Mouse (Mus musculus) liver, embryonic 13.5 days (tissue): ENCODE data around the gene S100a8. TPM values are rescaled to one million over a fixed set of nuclear protein-coding genes. Genes with fewer than 3 reads are reported as not detected.

Source experiments
- ATAC-seq: fragments of 200-750 bp; cut with Nextera tagmentation; 2 replicates; pipeline ENCODE4 v1.8.0; 2017; ENCODE audit warnings: low read depth, mild to moderate bottlenecking, moderate number of reproducible peaks, moderate library complexity
- DNase-seq: peaks from one replicate; pipeline ENCODE4 v3.0.0; 2022
- H3K27ac ChIP-seq: fragments of 300-500 bp; sonication (generic); 2 replicates; pipeline ENCODE4 v1.5.1; 2015; ENCODE audit warnings: moderate library complexity, mild to moderate bottlenecking, inconsistent platforms
- H3K27me3 ChIP-seq: fragments of 300-500 bp; sonication (generic); 2 replicates; pipeline ENCODE4 v1.6.1; 2015; ENCODE audit warnings: mild to moderate bottlenecking, inconsistent platforms
- H3K36me3 ChIP-seq: fragments of 300-500 bp; sonication (generic); 2 replicates; pipeline ENCODE4 v1.6.1; 2015; ENCODE audit warnings: mild to moderate bottlenecking, inconsistent platforms
- H3K4me1 ChIP-seq: fragments of 300-500 bp; sonication (generic); replicated peaks from 2 replicates; pipeline ENCODE4 v1.6.1; 2015; ENCODE audit warnings: inconsistent platforms
- H3K4me2 ChIP-seq: fragments of 300-500 bp; sonication (generic); 2 replicates; pipeline ENCODE4 v1.6.1; 2015; ENCODE audit warnings: inconsistent platforms, mild to moderate bottlenecking, moderate library complexity
- H3K4me3 ChIP-seq: fragments of 300-500 bp; sonication (generic); replicated peaks from 2 replicates; pipeline ENCODE4 v1.5.1; 2015; ENCODE audit warnings: mild to moderate bottlenecking, inconsistent platforms
- H3K9ac ChIP-seq: fragments of 300-500 bp; sonication (generic); 2 replicates; pipeline ENCODE4 v1.6.1; 2015; ENCODE audit warnings: mild to moderate bottlenecking, inconsistent platforms
- H3K9me3 ChIP-seq: fragments of 300-500 bp; sonication (generic); replicated peaks from 2 replicates; pipeline ENCODE4 v1.6.1; 2016; ENCODE audit warnings: inconsistent platforms
- WGBS: fragments of 180-500 bp; shearing (Covaris S2); methylation state at CpG from one replicate; pipeline ENCODE4 v1.1.7; 2015; ENCODE audit not compliant: insufficient replicate concordance; 5-methylcytosine and 5-hydroxymethylcytosine counted together
- polyA plus RNA-seq: library from polyadenylated mRNA; unstranded; fragments of >200 nt; fragmentation: Nextera tagmentation; extraction: Ambion mirVana; gene quantifications from 2 replicates; pipeline ENCODE4 v1.2.1, GENCODE M21; 2015

The S100a8 gene
- polyA plus RNA-seq, 1 experiment from 2014 or later, result 390 TPM

- DNase-seq (no peak), ATAC-seq (no peak)
- Histone ChIP-seq H3K27ac (no peak overlapping the region), H3K4me2 (no peak overlapping the region), H3K36me3 (no peaks in the 10 kb centered on the region), H3K9ac (no peak overlapping the region), H3K9me3 (no peaks in the 10 kb centered on the region), H3K4me3 (no peak overlapping the region), H3K4me1 (no peaks in the 10 kb centered on the region), H3K27me3 (no peaks in the 10 kb centered on the region)
- 56% methylated on average over 7 of the region's 7 CpGs for WGBS
Observed at GRCm38 (mm10) chr3:90640981-90641380, 27.8 kb upstream of the S100a8 start.

GRCm38 (mm10) chr3:90644220-90644619 lies 24.6 kb upstream of the S100a8 start:
- no peaks in the 10 kb centered on the region for H3K27me3 ChIP-seq
- H3K9ac ChIP-seq, result no peak overlapping the region
- DNase-seq, result no peak
- H3K27ac ChIP-seq, result no peak overlapping the region
- no peak for ATAC-seq
- no peaks in the 10 kb centered on the region for H3K4me1 ChIP-seq
- no peaks in the 10 kb centered on the region for H3K9me3 ChIP-seq
- H3K4me2 ChIP-seq, result no peak overlapping the region
- H3K4me3 ChIP-seq, result no peak overlapping the region
- WGBS, result 32% methylated on average over 3 of the region's 3 CpGs
- no peaks in the 10 kb centered on the region for H3K36me3 ChIP-seq

DNA sequence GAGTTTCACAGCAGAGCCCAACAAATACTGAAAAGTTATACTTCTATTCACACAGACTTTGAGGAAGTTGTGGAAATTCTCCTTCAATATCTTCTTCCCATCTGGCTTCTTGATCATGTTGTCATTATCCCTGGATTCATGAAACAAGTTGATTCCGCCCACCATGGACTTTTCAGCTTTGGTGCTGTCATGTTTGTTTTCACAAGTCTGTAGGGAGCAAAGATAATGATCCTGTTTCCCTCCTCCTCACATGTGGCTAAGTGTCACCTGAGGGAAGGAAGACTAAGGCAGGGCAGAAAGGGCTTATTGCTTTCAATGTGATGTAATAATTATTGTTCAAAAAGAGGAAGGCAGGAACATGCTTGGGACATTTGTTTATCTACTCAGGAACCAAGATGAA lies 21.5 kb upstream of the S100a8 start:
- DNase-seq (no peak), ATAC-seq (no peak)
- Histone ChIP-seq H3K4me3 (no peak overlapping the region), H3K4me2 (no peak overlapping the region), H3K27ac (no peak overlapping the region), H3K27me3 (no peaks in the 10 kb centered on the region), H3K4me1 (no peaks in the 10 kb centered on the region), H3K9me3 (no peaks in the 10 kb centered on the region), H3K9ac (no peak overlapping the region), H3K36me3 (no peaks in the 10 kb centered on the region)
- 43% methylated on average over 1 of the region's 1 CpGs for WGBS

DNA sequence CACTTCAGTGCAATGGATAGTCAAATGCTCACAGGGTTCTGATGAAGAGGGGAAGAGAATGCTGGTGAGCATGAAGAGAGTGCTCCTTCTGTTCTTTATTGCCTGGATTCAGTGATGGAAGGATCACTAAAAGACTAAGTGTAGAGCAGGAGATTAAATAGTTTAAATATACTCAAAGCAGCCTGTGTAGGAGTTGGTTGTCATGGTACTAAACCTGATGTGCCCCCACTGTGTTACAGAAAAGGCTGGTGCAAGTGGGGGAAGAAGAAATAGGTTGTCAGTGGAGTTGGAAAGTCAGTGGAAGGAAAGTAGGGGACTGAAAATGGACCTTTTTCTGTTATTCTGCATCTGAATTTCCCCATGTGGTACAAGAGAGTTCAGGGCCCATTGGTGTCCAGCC lies 19.8 kb upstream of the S100a8 start:
- DNase-seq (no peak), ATAC-seq (no peak)
- Histone ChIP-seq H3K9ac (no peak overlapping the region), H3K4me2 (no peak overlapping the region), H3K27ac (no peak overlapping the region), H3K36me3 (no peaks in the 10 kb centered on the region), H3K4me1 (no peaks in the 10 kb centered on the region), H3K9me3 (no peaks in the 10 kb centered on the region), H3K27me3 (no peaks in the 10 kb centered on the region), H3K4me3 (no peak overlapping the region)

DNA sequence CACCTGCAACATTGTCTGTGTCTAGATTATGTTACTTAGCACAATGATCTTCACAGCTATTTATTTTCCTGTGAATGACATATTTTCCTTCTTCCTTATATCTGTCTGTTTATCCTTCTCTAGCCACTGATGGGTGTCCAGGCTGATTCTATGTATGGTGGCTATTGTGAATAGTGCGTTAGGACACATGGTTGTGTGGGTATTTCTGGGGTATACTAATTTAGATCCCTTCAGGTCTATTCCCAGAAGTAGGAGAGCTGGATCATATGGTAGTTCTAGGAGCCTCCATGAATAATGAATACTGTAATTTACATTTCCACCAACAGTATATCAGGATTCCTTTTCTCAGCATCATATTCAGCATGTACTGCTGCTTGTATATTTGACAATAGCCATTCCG lies 18.9 kb upstream of the S100a8 start:
- Histone ChIP-seq H3K27me3 (no peaks in the 10 kb centered on the region), H3K9ac (no peak overlapping the region), H3K4me2 (no peak overlapping the region), H3K4me3 (no peak overlapping the region), H3K4me1 (no peaks in the 10 kb centered on the region), H3K9me3 (no peaks in the 10 kb centered on the region), H3K36me3 (no peaks in the 10 kb centered on the region), H3K27ac (no peak overlapping the region)
- ATAC-seq, result no peak
- DNase-seq, result no peak
- WGBS, result 67% methylated on average over 2 of the region's 2 CpGs

GRCm38 (mm10) chr3:90652878-90653508 lies 15.8 kb upstream of the S100a8 start:
- no peaks in the 10 kb centered on the region for H3K27me3 ChIP-seq
- no peak overlapping the region for H3K27ac ChIP-seq
- 29% methylated on average over 5 of the region's 5 CpGs for WGBS
- H3K36me3 ChIP-seq, result no peaks in the 10 kb centered on the region
- no peaks in the 10 kb centered on the region for H3K4me1 ChIP-seq
- DNase-seq (peak; percentile 24), ATAC-seq (no peak)
- no peak overlapping the region for H3K4me3 ChIP-seq
- H3K9me3 ChIP-seq, result no peaks in the 10 kb centered on the region
- no peak overlapping the region for H3K4me2 ChIP-seq
- H3K9ac ChIP-seq, result no peak overlapping the region

GRCm38 (mm10) chr3:90653717-90654116 lies 15.1 kb upstream of the S100a8 start, which contains the start of gene S100a7a:
S100a7a (plus strand) TSS chr3:90654017.
- Histone ChIP-seq H3K27ac (no peak within 1 kb of the TSS), H3K27me3 (no peaks in the 10 kb centered on the region), H3K4me3 (no peak within 1 kb of the TSS), H3K9me3 (no peaks in the 10 kb centered on the region), H3K4me2 (no peak within 1 kb of the TSS), H3K4me1 (no peaks in the 10 kb centered on the region), H3K36me3 (no peaks in the 10 kb centered on the region), H3K9ac (no peak within 1 kb of the TSS)
- DNase-seq (no peak), ATAC-seq (no peak)

DNA sequence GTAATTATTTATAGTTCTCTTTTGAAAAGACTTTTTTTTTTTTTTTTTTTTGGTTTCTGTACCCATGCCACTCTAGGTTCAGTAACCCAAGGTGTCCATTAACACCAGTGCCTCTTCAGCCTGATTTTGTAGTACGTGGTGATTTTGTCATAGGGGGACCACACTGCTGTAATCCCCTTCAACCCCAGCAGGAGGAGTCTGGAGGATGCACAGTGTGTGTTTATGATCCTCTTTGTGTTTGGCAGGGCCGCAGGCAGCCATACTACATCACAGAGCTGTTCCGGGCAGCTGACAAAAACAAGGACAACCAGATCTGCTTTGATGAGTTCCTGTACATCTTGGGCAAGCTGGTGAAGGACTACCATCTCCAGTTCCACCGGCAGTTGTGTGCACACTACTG lies 11.4 kb upstream of the S100a8 start:
- no peaks in the 10 kb centered on the region for H3K4me1 ChIP-seq
- no peak for ATAC-seq
- H3K9ac ChIP-seq, result no peak overlapping the region
- WGBS, result 55% methylated on average over 4 of the region's 4 CpGs
- H3K27me3 ChIP-seq, result no peaks in the 10 kb centered on the region
- no peaks in the 10 kb centered on the region for H3K9me3 ChIP-seq
- no peak overlapping the region for H3K4me2 ChIP-seq
- H3K27ac ChIP-seq, result no peak overlapping the region
- no peak overlapping the region for H3K4me3 ChIP-seq
- DNase-seq, result no peak
- H3K36me3 ChIP-seq, result no peaks in the 10 kb centered on the region

GRCm38 (mm10) chr3:90659364-90660044 lies 9.3 kb upstream of the S100a8 start:
- no peaks in the 10 kb centered on the region for H3K9me3 ChIP-seq
- H3K9ac ChIP-seq, result no peak overlapping the region
- no peak overlapping the region for H3K27ac ChIP-seq
- H3K36me3 ChIP-seq, result no peaks in the 10 kb centered on the region
- no peak for ATAC-seq
- H3K27me3 ChIP-seq, result no peaks in the 10 kb centered on the region
- no peak overlapping the region for H3K4me2 ChIP-seq
- no peaks in the 10 kb centered on the region for H3K4me1 ChIP-seq
- H3K4me3 ChIP-seq, result no peak overlapping the region
- DNase-seq, result no peak

DNA sequence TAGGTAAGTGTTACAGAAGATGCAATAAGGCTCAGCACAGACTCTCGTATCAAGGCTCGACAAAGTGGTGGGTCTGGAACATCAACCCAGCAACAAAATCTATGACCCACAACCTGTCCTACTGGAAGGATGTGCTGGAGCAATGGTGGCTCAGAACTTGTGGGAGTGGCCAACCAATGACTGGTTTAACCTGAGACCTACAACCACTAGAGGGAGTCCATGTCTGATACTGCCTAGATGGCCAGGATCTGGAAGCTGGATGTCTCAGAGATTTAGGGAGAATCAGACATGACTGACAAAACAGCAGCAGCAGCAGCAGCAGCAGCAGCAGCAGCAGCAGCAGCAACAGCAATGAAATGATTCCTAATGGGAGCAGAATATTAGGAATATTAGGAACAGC lies 4.6 kb upstream of the S100a8 start:
- H3K4me2 ChIP-seq, result no peak overlapping the region
- no peak for DNase-seq
- H3K27me3 ChIP-seq, result no peaks in the 10 kb centered on the region
- H3K27ac ChIP-seq, result no peak overlapping the region
- ATAC-seq, result no peak
- H3K4me3 ChIP-seq, result no peak overlapping the region
- H3K4me1 ChIP-seq, result no peaks in the 10 kb centered on the region
- no peaks in the 10 kb centered on the region for H3K36me3 ChIP-seq
- no peak overlapping the region for H3K9ac ChIP-seq
- 37% methylated on average over 2 of the region's 2 CpGs for WGBS
- H3K9me3 ChIP-seq, result no peaks in the 10 kb centered on the region

GRCm38 (mm10) chr3:90678656-90679055 lies 9.9 kb downstream of the S100a8 start:
- Histone ChIP-seq H3K9me3 (no peaks in the 10 kb centered on the region), H3K27ac (no peak overlapping the region), H3K4me2 (no peak overlapping the region), H3K4me1 (no peaks in the 10 kb centered on the region), H3K4me3 (no peak overlapping the region), H3K27me3 (no peaks in the 10 kb centered on the region), H3K36me3 (no peaks in the 10 kb centered on the region), H3K9ac (no peak overlapping the region)
- no peak for DNase-seq
- WGBS, result 4% methylated on average over 3 of the region's 3 CpGs
- ATAC-seq, result no peak

DNA sequence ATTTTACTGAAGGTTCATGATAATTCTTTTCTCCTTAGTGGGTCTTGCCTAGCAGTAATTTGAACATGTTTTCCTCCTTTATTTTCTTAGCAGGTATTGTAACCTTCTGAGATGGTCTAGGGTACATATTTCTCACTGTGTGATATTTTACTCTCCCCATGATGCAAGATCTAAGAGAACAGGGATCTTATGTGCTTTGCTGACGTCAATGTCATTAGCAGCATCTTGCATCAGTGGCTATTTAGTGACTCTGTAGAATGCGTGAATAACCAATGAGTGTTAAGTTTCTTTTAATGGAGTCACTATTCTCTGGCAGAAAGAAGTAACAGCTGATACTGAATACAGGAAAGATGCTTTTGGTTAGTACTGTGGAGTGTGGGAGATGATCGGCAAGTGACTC lies 15.2 kb downstream of the S100a8 start:
- no peaks in the 10 kb centered on the region for H3K4me1 ChIP-seq
- H3K27ac ChIP-seq, result no peak overlapping the region
- H3K27me3 ChIP-seq, result no peaks in the 10 kb centered on the region
- ATAC-seq, result no peak
- WGBS, result 76% methylated on average over 3 of the region's 3 CpGs
- DNase-seq, result no peak
- no peaks in the 10 kb centered on the region for H3K36me3 ChIP-seq
- no peaks in the 10 kb centered on the region for H3K9me3 ChIP-seq
- no peak overlapping the region for H3K4me3 ChIP-seq
- H3K9ac ChIP-seq, result no peak overlapping the region
- no peak overlapping the region for H3K4me2 ChIP-seq
